Mouse (Mus musculus) leukemia stem cell, adult 10-12 weeks (primary cell): ENCODE results near the gene Isg20l2. TPM values are rescaled to one million over a fixed set of nuclear protein-coding genes. Genes with fewer than 3 reads are reported as not detected.

Experiments
- polyA plus RNA-seq: library from polyadenylated mRNA; stranded (reverse); fragments of >175 nt; gene quantifications from 2 replicates; pipeline ENCODE4 v1.2.3, GENCODE M21; 2012; ENCODE audit warnings: low replicate concordance

Gene Isg20l2
- 13.1 and 20.4 TPM in 2 replicates for polyA plus RNA-seq

DNA sequence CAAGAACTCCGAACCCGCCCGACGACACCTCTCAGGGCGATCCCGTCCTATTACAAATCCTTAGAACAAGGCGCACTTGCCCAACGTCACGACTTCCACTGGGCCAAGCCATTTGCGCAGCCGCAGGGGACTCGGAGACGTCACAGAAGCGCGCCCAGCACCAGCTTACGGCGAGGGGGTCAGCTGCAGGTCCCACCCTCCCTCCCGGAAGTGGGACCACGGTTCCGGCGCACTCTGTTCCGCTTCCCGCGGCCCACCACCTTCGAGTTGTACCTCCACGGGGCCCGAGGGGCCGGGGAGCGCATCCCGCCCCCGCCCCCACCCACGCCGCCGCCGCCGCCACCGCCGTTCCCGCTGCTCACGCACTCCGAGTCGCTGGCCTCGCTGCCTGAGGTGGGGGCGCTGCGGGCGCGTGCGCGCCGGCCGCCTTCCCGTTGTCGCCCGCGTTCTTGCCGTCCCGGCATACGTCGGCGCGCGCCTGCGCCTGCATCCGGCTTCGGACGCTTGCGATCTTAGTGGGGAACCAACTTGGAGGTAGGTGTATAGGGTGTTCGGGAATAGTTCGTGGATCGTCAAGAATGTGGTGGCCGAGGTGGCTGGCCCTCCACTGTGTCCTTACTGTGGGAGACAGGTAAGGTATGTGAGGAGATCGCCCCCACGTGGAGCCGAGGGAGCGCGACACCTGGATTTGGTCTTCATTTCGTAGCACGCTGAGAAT is at the start of gene Isg20l2, which contains the start of gene Rrnad1:
TSS of gene Isg20l2 (plus strand) at position 237 of the 718 bp plus-strand sequence.
TSS of gene Rrnad1 (minus strand) at position 640 of the 718 bp plus-strand sequence.

DNA sequence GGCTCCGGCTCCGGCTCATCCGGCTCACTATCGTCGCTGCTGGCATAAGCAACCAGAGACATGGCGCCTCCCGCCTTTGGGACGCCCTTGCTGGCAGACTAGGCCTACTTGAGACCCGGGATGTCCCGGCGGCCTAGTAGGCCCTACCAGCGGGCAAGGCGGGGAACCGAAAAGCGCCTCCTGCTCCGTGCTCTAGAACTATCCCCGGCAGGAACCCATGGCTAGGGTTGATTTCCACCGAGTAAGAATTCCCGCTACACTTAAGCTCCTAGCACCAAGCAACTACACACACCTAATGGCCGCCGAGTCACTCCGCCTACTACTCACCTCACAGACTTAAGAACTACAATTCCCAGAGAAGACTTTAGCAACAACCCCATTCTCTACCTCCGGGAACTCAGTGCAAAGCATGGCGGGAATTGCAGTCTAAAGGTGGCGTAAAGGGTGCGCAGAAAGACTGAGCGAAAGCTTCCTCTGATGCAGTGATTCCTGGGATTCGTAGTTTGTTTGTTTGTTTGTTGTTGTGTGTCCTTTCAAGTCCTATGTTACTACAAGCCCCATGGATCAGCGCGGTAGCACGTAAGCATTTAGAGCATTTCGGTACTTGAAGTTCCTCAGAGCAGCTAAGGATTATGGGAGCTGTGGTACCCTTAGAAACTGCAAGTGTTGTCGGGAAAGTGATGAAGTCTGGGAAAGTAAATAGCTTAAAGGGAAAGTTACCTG is 44.7 kb upstream of the Isg20l2 start, which contains the start of gene Prcc:
TSS of gene Prcc (minus strand) at position 328 of the 723 bp plus-strand sequence.

DNA sequence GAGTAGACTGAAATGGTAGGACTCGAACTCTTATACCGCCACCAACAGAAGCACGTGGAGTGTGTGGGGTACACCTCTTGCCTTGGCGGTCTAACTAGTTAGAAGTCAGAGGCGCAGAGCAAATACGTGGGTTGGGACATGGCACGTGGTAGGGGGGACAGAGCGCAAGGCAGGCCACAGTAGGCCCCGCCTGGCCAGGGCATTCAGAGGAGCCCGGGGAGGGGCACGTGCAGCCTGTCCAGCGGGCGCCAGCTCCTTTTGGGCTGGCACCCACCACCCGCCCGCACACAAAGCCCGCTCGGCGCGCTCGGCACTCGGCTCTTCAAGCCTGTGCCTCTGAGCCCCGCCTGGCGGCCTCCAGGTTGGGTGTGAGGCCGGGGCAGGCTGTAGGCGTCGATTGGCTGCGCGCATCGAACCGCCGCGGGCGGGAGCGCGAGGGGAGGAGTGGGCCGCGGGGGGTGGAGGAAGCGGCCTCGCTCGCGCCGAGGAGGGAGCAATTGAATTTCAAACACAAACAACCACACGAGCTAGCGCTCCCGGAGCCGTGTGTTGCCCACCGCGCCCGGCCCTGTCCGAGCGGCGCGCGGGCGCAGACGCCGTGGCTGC is 24.1 kb upstream of the Isg20l2 start, which contains the start of gene Hdgf:
TSS of gene Hdgf (plus strand) at position 442 of the 606 bp plus-strand sequence.

DNA sequence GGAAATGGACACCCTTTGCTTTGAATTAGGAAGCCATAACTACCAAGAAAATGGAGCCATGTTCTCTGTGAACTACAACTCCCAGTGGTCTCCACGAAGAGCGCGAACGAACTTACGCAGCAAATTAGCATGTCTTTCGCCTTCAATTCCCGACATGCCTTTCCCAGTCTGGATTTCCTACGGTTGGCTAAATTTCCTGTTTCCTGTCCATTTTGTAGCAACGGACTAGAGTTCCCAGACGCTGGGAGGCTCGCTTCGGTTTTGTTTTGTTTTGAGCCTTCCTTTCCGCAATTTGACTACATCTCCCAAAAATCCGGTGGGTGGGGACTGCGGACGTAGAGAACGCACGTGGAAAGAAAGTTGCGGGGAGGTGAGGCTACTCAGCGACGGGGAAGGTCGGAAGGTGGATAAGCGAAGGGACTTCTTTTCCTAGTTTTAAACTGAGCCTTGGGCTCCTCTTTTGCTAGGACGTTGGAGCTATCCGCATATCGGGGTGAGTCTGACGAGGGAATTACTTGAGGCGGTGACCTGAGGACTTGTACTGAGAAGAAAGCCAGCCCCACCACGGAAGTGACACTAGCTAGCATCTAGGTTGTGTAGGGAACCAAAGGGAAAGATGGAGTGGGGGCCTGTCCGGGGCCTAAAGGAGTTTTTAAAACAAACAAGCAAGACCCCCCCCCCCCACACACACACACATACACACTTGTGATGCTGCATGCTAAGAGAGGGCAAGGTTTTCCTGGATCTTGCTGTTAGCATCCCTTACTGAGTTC is 10.6 kb upstream of the Isg20l2 start, which contains the start of gene Mrpl24:
TSS of gene Mrpl24 (plus strand) at position 171 of the 773 bp plus-strand sequence.

DNA sequence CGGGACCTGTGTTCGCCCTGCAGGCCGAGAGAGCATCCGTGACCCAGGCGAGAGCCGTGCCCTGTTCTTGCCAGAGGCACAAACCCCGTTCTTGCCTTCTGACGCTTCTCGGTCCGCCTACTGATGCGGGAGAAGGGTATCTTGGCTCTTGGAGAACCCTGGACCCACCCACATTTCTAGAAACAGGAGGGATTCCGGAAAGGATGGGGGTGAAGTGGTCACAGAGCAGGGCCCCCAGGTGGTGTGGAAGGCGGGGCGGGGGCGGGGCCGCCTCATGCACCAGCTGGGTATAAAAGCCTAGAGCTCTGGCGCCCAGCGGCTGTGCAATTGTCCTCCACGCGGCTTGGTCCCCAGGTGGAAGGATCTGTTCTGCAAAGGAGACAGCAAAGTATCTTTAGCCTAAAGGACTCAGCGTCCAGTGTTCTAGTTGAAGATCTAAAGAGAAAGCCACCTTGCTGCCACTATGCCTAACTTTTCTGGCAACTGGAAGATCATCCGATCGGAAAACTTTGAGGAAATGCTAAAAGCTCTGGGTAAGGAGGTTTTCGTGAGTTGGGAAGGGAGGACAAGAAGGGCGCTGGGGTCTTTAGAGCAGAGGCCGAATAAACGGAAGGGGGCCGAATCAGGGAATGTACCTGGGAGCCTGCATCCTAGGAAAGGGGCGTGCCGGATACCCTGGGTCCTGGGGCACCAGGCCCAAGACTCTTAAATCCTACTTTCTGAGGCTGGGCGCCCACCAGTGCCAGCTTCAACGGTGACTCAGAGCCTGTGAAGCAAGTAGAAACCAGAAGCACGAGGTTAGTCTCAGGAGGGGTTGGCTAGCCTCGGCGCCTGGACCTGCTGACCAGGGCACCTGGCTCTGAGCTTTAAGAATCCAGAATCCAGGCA is 18.5 kb downstream of the Isg20l2 start, which contains the start of gene Crabp2:
TSS of gene Crabp2 (plus strand) at position 289 of the 888 bp plus-strand sequence.

DNA sequence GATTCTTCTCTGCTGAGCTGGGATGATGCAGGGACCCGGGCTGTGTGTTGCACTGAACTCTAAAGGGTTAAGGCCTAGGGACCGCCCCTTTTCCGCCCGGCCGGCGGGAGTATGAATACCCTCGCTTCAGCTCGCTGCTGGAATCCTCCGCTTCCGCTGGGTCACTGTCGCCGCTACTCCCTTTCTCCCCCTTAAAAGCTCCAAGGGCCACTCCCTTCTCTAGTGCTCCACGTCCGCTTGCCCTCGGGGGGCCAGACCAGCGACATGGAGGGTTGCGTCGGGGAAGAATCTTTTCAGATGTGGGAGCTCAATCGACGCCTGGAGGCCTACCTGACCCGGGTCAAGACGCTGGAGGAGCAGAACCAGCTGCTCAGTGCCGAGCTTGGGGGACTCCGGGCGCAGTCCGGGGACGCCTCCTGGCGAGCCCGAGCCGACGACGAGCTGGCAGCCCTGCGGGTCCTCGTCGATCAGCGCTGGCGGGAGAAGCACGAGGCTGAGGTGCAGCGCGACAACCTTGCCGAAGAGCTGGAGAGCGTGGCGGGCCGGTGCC is 40.9 kb downstream of the Isg20l2 start, which contains the start of gene Nes:
TSS of gene Nes (plus strand) at position 140 of the 550 bp plus-strand sequence.

Other genes starting within 250 kb of the Isg20l2 start
- 2.1 TPM in 1 of 2 replicates, not detected in the other for gene Lrrc71, start 181.7 kb upstream of the Isg20l2 start, polyA plus RNA-seq
- gene Ntrk1, start 135.2 kb upstream of the Isg20l2 start, polyA plus RNA-seq: 0.07 TPM in 1 of 2 replicates, not detected in the other
- 0.07 and 0.25 TPM in 2 replicates for gene Insrr, start 133.4 kb upstream of the Isg20l2 start, polyA plus RNA-seq
- gene Pear1, start 106.0 kb upstream of the Isg20l2 start, polyA plus RNA-seq: 27.1 and 31.2 TPM in 2 replicates
- 5.7 and 12.1 TPM in 2 replicates for gene Sh2d2a, start 83.6 kb upstream of the Isg20l2 start, polyA plus RNA-seq
- 82.3 and 132 TPM in 2 replicates for gene Prcc, start 44.7 kb upstream of the Isg20l2 start, polyA plus RNA-seq
- 767 and 952 TPM in 2 replicates for gene Hdgf, start 24.0 kb upstream of the Isg20l2 start, polyA plus RNA-seq
- gene Mrpl24, start 10.8 kb upstream of the Isg20l2 start, polyA plus RNA-seq: 3.9 and 12.2 TPM in 2 replicates
- gene Rrnad1, start 403 bp downstream of the Isg20l2 start, polyA plus RNA-seq: 8.5 and 26.9 TPM in 2 replicates
- not detected in 2 replicates for gene Crabp2, start 18.4 kb downstream of the Isg20l2 start, polyA plus RNA-seq
- gene Nes, start 40.8 kb downstream of the Isg20l2 start, polyA plus RNA-seq: 0.62 and 1.3 TPM in 2 replicates
- not detected in 2 replicates for gene Bcan, start 69.9 kb downstream of the Isg20l2 start, polyA plus RNA-seq
- gene Hapln2, start 97.3 kb downstream of the Isg20l2 start, polyA plus RNA-seq: not detected in 2 replicates
- gene Gpatch4, start 112.8 kb downstream of the Isg20l2 start, polyA plus RNA-seq: 6.3 and 10.8 TPM in 2 replicates
- 12.6 and 22.1 TPM in 2 replicates for gene Naxe, start 128.2 kb downstream of the Isg20l2 start, polyA plus RNA-seq
- not detected in 2 replicates for gene Ttc24, start 148.0 kb downstream of the Isg20l2 start, polyA plus RNA-seq
- 5.7 and 16.2 TPM in 2 replicates for gene Iqgap3, start 151.7 kb downstream of the Isg20l2 start, polyA plus RNA-seq
- 122 and 139 TPM in 2 replicates for gene Mef2d, start 212.1 kb downstream of the Isg20l2 start, polyA plus RNA-seq